Mouse (Mus musculus): Measurements from ENCODE around the gene Gm49337. TPM values are rescaled to one million over a fixed set of nuclear protein-coding genes. Genes with fewer than 3 reads are reported as not detected.
"Not testable (repeated sequence)": the region's sequence is repeated elsewhere in the genome, so short reads cannot be mapped to it uniquely, and the experiment has no call there.

Gene Gm49337
- total RNA-seq, 2 experiments from 2014 or later = 2.3 to 5.9 TPM

DNA sequence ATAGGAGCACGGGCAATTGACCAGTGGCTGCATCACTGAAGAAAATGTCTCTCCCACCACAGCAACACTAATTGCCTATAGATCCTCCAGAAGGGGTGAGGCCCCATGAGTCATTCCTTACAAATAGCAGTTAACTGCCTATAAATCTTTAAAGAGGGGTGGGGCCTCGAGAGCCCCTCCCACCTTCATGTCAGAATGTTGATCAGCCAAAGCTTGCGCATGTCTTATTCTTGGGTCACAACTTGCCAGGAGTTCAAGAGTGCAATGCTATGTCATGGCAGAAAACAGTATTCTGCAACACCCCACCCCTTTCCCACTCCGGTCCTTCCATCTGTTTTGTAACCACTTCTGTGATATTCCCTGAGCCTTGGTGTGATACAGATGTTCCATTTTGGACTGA, 33.3 kb downstream of the Gm49337 start:
- no peak for DNase-seq (ENCODE audit: low spot score in 2 of 2)

DNA sequence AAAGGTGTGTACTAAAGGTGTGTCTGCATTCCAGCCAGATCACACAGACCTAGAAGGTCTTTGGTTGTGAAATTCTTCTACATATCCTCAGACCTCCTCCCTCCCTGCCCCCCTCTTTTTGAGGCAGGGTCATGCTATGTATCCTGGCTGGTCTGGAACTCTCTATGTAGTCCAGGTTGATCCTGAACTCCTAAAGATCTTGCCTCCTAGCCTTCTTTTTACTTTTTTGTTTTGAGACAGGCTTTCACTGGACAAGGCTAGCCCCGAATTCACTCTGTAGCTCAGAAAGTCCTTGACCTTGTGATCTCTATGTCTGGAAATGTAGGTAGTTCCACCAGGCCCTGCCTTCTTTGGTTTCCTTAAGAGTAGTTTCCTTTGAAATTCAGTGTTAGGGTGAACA, 35.7 kb downstream of the Gm49337 start:
- DNase-seq (ENCODE audit: low spot score in 2 of 2) = no peak

DNA sequence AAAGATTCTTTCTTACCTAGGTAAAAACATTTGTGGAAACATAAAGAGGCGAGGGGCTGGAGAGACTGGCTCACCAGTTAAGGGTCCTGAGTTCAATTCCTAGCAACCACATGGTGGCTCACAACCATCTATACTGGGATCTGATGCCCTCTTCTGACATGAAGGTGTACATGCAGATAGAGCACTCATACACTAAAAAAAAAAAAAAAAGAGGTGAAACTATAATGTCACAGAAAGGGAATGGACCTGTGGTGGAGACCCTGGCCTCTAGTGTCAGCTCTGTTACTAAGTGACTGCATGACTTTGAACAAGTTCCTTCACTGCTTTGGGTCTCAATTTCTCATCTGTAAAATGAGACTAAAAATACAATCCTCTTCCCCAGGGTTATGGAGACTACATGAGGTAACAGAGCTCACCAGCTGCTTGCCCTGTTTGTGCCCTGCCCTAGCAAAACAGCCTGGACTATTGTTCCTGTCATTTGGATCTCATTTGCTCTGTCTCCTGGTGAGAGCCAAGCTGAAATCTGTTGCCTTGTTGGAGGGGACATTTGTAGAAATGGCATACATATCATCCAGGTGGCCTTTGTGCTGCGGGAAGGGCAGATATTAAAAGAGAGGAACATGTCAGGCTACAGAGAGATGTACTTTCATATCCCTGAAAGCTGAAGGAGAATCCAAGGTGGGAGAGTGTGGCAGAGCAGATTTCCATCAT, 42.9 kb downstream of the Gm49337 start:
- DNase-seq (ENCODE audit: low spot score in 2 of 2) = no peak

DNA sequence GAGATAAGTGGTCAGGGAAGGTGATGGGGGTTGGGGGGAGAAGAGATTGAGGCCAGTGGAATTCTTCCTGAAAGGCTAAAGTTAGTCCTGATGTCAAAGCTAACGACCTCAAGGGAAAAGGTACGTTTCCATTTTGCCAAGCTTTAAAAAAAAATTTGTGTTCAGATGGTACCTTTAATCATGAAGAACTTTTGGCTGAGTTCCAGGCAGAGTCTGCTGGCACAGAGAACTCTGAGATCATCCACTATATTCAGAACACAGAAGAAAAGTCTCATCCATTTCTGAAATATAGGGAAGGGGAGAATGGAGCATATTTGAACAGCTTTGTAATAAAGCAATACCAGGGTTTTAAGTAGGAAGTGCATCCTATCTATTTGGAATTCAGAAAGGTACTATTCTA, 43.9 kb downstream of the Gm49337 start:
- DNase-seq (ENCODE audit: low spot score in 2 of 2) = no peak

DNA sequence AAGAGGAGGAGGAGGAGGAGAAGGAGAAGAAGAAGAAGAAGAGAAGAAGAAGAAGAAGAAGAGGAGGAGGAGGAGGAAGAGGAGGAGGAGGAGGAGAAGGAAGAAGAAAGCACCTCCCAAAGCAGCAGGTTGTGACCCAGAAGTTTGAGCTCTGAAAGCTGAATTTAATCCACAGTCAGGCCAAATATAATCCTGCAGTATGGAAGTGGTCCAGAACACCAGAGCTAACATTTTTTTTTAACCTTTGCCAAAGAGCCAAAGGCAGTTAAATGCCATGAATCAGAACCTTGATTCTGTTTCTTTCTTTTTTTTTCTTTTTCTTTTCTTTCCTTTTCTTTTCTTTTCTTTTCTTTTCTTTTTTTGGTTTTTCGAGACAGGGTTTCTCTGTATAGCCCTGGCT, 44.5 kb downstream of the Gm49337 start:
- DNase-seq (ENCODE audit: low spot score in 2 of 2) = not testable (repeated sequence)

DNA sequence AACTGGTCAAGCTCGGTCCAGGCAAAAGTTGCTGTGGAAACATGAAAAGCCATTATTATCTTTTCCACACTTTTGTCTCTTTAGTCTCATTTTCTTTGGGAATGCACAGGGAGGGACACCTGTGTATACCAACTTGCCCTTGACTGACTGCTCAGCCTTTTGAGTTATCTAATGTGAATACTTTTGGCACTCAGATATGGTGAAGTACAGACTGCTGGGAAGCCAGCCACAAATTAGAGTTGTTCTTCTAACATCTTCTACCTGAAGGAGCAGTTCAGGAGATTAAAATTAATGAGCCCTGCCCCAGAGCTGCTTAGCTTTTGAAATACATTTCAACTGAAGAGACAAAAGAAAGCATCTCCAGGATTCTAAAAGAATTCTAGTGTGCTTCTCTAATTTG, 45.9 kb downstream of the Gm49337 start:
- no peak for DNase-seq (ENCODE audit: low spot score in 2 of 2)

DNA sequence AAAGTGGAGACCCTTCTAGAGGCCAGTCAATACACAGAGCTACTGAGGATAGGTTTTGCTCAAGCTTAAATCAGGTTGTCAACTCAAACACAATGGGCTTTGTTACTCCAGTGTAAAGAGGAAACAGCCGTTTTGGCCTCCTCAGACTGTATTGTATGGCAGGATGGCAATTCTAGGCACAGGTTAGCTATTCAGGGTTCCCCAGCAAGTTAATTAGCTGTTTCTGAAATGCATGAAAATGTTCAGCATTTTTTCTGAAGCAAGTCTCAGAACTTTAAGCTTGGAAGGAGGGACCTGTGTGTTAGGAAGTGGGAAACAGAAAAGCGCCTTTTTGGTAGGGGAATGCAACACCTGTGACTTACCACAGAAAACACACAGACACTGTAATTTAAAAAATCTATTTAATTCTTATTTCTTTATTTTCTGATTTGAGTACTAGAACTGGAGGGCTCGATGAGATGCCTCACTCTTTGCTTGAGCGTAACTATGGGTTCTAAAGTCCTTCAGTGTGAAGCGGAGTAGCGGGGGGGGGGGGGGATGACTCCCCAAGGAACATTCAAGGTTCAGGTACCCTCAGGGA, 47.0 kb downstream of the Gm49337 start:
- DNase-seq (ENCODE audit: low spot score in 2 of 2) = no peak

DNA sequence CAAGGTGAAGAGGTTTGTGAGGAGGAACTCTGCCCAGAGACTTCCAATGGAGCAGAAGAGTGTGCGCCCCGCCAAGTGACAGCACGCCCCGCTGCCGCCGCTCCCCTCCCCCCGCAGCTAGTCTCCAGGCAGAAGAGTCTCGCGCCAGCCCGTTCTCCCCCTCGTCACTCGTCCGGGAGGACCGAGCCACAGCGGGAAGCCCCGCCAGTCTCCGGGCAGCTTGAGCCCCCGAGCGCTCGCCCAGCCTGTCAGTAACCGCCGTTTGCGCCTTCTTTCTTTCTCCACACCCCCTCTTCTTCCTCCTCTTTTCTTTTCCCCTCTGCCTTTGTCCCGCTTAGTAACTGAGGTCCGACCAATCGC, 47.6 kb downstream of the Gm49337 start:
- no peak for DNase-seq (ENCODE audit: low spot score in 2 of 2)

DNA sequence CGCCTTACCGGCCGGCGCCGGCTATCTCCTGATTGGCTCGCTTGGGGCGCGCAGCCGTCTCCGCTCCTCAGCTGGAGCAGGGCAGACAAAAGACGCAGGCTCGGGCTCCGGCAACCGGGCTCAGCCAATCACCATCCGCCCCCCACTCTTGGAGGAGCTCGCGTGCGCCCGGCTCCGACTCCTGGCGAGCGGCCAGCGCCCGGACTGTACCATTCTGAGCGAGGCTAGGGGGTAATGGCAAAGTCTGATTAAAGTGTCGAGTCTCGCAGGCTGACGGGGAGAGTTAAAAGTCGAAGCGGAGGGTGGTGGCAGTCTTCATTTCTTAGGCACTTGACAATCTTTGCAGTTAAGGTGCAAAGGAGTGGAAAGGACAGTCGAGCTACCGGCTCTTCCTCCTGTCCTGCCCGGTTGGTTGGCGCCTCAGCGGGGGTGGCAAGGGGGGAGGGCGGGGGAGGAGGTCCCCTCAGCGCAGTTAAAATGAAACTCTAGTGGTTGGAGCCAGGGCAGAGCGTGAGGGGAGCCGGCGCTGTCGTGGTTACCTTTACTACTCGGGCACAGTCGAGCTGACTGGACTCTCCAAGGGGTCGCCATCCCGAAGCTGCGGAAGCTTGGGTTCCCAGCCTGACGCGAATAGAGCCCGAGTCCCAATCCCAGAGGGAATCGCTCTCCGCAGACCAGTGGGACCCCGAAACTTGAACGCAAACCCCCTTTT, 48.1 kb downstream of the Gm49337 start, which contains the start of gene Pik3r3:
Gene Pik3r3 (plus strand): TSS at position 479 of the 712 bp plus-strand sequence.
- peak; percentile 99 for DNase-seq (ENCODE audit: low spot score in 2 of 2)

DNA sequence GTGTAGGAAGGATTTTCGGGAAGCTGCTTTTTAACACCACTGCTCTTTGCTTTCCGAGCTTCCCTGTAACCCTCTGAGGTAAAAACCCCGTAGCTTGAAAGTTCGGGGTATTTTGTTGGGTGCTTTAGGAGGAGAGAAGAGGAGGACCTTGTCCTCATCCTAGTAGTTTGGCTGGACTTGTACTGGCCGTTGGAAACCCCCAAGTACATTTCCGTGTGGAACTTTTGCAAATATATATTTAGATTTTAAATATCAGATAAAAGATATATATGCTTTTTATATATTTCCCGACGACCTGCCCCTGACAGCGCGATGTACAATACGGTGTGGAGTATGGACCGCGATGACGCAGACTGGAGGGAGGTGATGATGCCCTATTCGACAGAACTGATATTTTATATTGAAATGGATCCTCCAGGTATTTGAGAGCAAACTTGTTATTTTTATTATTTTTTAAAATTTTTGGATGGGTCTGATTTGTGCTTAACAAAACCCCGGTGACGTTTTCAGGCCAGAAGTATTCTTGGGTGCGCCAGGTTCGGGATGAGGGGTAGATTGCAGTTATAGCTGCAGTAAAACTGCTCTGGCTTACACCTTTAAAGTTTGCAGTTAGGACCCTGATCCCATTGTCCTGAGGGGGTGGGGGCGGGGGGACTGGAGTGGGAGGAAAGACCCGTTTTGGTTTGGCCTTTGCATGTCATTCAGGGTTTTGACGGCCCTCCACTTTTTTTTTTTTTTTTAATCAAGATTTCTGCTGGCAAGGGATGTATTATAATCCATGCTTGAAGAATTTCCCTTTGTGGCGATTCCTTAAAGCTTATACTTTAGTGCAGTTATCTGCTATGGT, 49.0 kb downstream of the Gm49337 start:
- DNase-seq (ENCODE audit: low spot score in 2 of 2) = peak; percentile 12 to 22

DNA sequence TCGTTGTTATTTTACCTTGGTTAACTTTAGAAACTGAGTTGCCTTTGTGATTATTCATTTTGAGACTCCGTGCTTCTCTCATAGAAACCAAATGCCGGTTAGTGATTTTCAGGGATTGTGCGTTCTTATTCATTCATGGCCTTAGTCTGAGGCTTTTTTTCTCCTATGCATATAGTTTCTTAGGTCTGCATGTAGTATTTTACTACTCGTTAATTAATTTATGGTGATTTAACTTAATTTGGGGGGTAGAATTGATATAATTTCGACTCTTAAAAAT, 49.6 kb downstream of the Gm49337 start:
- no peak for DNase-seq (ENCODE audit: low spot score in 2 of 2)

DNA sequence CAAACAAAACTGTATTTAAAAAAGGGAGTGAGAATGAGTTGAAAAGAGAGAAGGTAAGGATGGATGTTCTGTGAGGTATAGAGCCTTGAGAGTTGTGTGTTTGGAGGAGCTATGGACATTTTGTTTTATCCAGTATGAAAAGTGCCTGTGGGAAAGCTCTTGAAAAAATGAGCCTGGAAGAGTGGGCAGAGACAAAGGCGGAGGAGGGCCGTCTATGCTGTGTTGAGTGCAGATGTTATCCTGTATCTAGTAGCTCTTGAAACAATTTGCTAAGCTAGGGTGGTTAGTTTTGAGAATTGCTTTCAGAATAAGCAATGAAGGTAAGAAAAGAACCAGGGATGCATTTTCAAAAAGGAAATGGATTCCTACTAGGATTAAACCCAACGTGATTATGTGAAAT, 70.2 kb downstream of the Gm49337 start:
- peak; percentile 10 to 21 for DNase-seq (ENCODE audit: low spot score in 2 of 2)

DNA sequence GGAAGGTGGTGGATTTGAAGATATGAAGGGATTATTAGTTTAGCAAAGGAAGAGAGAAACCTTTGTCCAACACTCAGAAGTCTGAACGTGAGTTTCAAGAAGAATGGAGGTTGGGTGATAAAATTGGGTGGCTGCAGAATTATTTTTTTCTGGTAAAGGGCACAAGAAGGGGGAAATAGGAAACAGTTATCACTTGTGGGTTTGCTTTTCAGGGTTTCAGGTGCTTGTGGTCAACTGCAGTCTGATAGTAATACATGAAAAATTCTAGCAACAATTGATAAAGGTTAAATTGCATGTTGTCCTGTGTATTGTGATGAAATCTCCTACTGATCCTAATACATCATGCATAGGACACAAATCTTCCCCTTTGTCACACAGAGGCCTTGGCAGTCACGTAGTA, 71.1 kb downstream of the Gm49337 start:
- no peak for DNase-seq (ENCODE audit: low spot score in 2 of 2)

DNA sequence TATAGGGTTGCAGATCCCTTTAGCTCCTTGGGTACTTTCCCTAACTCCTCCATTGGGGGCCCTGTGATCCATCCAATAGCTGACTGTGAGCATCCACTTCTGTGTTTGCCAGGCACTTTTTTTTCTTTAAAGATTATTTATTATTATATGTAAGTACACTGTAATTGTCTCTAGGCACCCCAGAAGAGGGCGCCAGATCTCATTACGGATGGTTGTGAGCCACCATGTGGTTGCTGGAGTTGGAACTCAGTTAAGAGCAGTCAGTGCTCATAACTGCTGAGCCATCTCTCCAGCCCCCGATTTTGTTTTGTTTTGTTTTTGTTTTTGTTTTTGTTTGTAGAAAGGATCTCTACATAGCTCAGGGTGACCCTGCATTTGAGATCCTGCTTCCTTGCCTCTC, 72.7 kb downstream of the Gm49337 start:
- not testable (repeated sequence) for DNase-seq (ENCODE audit: low spot score in 2 of 2)

DNA sequence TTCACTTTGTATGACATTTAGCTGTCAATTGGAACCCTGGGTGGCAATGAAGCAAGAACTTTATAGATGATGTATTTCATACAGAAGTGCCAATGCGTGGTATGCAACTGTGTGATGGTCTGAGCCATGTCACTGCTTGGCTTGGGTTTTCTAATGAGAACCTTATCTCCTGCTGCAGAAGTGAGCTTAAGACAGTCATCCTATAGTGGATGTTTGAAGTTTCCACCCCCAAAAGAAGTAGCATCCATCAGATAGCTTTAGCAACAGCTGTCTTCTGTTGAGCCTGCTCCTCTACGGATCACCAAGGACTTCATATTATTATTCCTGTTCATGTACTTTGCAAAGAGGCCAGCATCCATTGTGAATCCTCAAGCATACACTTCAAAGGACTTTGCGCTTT, 76.8 kb downstream of the Gm49337 start:
- DNase-seq (ENCODE audit: low spot score in 2 of 2) = no peak

DNA sequence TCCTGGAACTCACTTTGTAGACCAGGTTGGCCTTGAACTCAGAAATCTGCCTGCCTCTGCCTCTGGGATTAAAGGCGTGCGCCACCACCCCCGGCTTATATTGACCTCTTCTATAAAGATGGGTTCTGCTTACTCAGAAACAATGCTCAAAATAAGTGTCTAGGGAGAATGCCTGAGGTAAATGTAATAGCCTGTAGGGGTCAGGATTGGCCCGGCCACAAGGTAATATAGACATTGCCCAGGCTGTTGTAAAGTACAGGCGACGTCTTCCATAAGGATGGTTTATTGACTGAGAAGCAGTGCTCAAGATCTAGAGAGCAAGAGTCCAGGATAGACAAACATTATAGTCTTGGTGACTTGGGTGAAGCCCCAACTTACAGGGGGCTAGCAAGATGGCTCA, 95.0 kb downstream of the Gm49337 start:
- DNase-seq (ENCODE audit: low spot score in 2 of 2) = no peak

DNA sequence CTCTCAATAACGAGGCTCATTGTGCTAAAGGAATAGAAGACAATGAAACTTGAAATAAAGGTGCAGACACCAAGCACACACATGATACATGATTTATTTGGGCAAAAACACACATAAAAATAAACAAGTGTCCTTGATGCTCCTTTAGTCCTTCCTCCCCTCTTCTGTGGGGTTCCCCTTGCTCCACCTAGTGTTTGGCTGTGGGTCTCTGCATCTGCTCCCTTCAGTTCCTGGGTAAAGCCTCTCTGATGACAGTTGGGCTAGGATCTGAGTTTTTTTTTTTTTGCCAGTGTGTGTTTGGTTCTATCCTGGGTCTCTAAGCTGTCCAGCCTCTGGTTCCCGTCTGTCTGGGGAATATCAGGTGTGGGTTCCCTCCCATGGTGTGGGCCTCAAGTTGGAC, 109.0 kb downstream of the Gm49337 start:
- peak in 1 of 2 experiments; percentile 27 for DNase-seq (ENCODE audit: low spot score in 2 of 2)

DNA sequence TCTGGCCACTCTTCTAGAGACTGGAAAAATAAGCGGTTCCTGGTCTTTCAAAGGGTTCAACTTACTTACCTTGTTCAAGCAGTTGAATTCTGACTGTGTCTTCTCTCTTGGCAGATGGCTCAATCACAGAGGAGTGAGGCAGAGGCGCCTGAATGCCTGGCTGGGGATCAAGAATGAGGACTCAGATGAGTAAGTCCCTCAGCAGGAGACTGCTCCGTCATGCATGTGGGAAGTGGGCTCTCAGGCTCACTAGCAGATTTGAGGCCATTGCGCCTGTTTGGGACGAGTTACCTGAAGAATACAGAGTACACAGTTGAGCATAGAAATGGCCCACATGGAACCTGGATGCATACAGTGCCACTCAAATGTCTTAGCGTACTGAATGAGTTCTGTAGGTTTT, 118.4 kb downstream of the Gm49337 start:
- DNase-seq (ENCODE audit: low spot score in 2 of 2) = peak; percentile 55 to 66

DNA sequence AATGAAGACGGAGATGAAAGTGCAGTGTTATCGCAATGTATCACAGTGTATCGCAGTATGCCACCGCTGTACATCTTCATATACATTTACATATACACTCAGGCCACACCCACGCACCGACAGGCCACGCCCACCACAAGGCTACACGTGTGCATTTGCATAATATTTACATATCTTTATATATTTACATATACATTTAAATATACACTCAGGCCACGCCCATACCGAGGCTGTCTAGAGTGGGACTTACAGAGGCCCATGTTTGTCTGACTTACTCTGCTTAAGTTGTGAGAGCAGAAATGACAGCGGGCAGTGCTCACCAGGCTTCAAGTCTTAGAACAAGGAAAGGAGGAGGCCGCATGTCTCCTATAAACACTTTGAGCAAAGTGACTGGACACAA, 120.1 kb downstream of the Gm49337 start:
- DNase-seq (ENCODE audit: low spot score in 2 of 2) = no peak

DNA sequence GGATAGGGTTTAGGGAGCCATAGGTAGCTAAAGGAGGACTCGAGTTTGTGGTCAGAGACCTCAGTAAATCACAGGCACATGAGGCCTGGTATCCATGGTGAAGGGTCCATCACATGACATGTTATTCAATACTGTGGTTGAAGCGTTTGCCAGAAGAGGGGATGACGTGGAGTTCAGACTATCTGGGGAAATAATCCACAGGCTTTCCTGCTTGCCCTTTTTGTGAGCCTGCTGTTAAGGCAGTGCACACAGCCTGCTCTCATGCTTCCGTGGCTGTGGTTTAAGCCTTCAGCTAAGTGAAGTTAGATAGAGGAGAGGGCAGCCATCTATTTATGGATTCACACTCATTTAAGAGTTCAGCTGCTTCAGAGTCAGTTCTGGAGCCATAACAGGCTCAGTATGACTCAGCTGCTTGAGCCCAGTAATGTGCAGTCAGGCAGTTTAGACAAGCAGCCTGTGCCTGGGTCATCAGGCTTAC, 127.7 kb downstream of the Gm49337 start:
- DNase-seq (ENCODE audit: low spot score in 2 of 2) = no peak

DNA sequence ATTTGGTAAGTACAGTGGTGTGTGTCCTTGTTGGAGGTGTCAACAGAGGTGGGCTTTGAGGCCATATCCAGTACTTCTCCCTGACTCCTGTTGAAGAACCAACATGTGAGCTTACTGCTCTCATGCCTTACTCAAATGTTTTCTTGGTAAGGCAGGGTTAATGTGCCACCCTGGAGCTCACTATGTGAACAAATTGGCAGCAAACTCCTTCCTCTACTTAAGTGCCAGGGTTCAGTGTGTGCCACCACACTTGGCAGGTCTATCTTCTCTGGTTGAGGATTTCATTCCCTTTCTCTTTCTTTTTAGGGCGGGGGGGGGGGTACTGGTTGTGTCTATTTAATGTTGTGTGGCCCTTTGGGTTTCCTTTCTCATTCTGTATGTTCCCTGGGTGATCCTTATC, 131.4 kb downstream of the Gm49337 start:
- no peak for DNase-seq (ENCODE audit: low spot score in 2 of 2)

DNA sequence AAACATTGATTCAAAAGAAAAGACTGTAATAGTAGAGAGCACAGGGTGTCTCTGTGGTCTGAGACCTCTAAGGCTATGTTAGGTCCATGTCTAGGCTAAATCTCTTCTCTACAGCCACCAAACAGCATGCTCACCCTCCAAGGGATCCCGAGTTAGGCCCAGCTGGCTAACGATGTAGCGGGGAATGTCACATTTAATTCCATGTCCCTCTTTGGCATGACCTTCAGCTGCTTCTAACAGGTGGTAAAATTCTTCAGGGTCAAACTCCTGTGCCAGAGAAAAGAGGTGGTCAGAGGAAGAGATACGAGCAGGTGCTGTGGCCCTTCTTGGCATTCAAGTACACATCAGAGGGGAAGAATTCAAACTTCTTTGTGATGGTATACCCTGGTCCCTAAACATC, 144.4 kb downstream of the Gm49337 start:
- no peak for DNase-seq (ENCODE audit: low spot score in 2 of 2)
